Mouse (Mus musculus) heart, adult 2 months (tissue): Measurements from ENCODE around the gene Olfm2. TPM values are rescaled to one million over a fixed set of nuclear protein-coding genes. Genes with fewer than 3 reads are reported as not detected.

Experiments used
- DNase-seq, 2 experiments: peaks; one replicate each; pipeline ENCODE4 v3.0.0; 2021
- H3K27ac ChIP-seq: fragments of 200-600 bp; 2 replicates; pipeline ENCODE4 v1.8.1; 2022
- H3K27me3 ChIP-seq: fragments of 200-500 bp; 2 replicates; pipeline ENCODE4 v1.6.1; 2012; ENCODE audit warnings: mild to moderate bottlenecking, low read length, inconsistent platforms, mixed read lengths; ENCODE audit not compliant: control insufficient read depth, insufficient read depth
- H3K36me3 ChIP-seq: fragments of 200-500 bp; 2 replicates; pipeline ENCODE4 v1.6.1; 2012; ENCODE audit warnings: low read length, inconsistent platforms; ENCODE audit not compliant: control insufficient read depth, insufficient read depth
- H3K4me1 ChIP-seq: fragments of 200-500 bp; 2 replicates; pipeline ENCODE4 v1.6.1; 2011; ENCODE audit warnings: low read length; ENCODE audit not compliant: control insufficient read depth, insufficient read depth
- H3K4me3 ChIP-seq: fragments of 200-600 bp; 2 replicates; pipeline ENCODE4 v1.8.1; 2022
- H3K79me2 ChIP-seq: fragments of 200-500 bp; replicated peaks from 2 replicates; pipeline ENCODE4 v1.6.1; 2012; ENCODE audit warnings: mild to moderate bottlenecking, inconsistent platforms, low read length, moderate library complexity, mixed read lengths; ENCODE audit not compliant: control insufficient read depth, insufficient read depth
- H3K9ac ChIP-seq: fragments of 200-500 bp; 2 replicates; pipeline ENCODE4 v1.6.1; 2012; ENCODE audit warnings: low read depth, mild to moderate bottlenecking, control low read depth, inconsistent platforms, low read length, mixed read lengths
- CTCF ChIP-seq: fragments of 200-600 bp; IDR thresholded peaks from 2 replicates; pipeline ENCODE4 v1.8.1; 2022; ENCODE audit warnings: antibody characterized with exemption, mild to moderate bottlenecking, moderate library complexity
- EP300 ChIP-seq: fragments of 200-500 bp; IDR thresholded peaks from 2 replicates; pipeline ENCODE4 v1.6.1; 2011; ENCODE audit warnings: low read depth, low read length, control low read depth; ENCODE audit not compliant: insufficient read depth
- POLR2A ChIP-seq: fragments of 200-500 bp; IDR thresholded peaks from 2 replicates; pipeline ENCODE4 v1.6.1; 2011; ENCODE audit warnings: mild to moderate bottlenecking, low read depth, low read length, control low read depth; ENCODE audit not compliant: insufficient read depth
- WGBS: fragments of 180-500 bp; shearing (Covaris S2); methylation state at CpG from one replicate; pipeline ENCODE4 v1.1.7; 2018; 5-methylcytosine and 5-hydroxymethylcytosine counted together
- intact Hi-C: fragments of 180-260 bp; cut with DNase I; formaldehyde crosslinking; loops from one replicate; pipeline ENCODE4 v1.15.1; 2025
- polyA plus RNA-seq: library from polyadenylated mRNA; depleted of rRNA; stranded (reverse); fragments of >200 nt; gene quantifications from 2 replicates; pipeline ENCODE4 v1.2.3, GENCODE M21; 2012
- total RNA-seq, 2 experiments: library from RNA; stranded (reverse); gene quantifications; 2 replicates each; pipeline ENCODE4 v1.2.3; 2021

Gene Olfm2
- total and polyA plus RNA-seq, 3 experiments = 0.13 to 0.31 TPM; not detected in 1

- no peak overlapping the region for H3K27ac ChIP-seq
- H3K27me3 ChIP-seq = no peaks in the 10 kb centered on the region; the same call in 1 of the 2 replicates
- H3K4me3 ChIP-seq = no peak overlapping the region
- intact Hi-C loops = no loop called here
- DNase-seq = no peak
- H3K9ac ChIP-seq = no peak overlapping the region
- TF ChIP-seq CTCF (no peak), EP300 (no peak), POLR2A (no peak)
- no peaks in the 10 kb centered on the region for H3K4me1 ChIP-seq
- WGBS = 66% methylated on average over 6 of the region's 6 CpGs
- H3K79me2 ChIP-seq = no peaks in the 10 kb centered on the region
- no peaks in the 10 kb centered on the region for H3K36me3 ChIP-seq
Measured at GRCm38 (mm10) chr9:20785055-20785454, 38.9 kb upstream of the Olfm2 start.

DNA sequence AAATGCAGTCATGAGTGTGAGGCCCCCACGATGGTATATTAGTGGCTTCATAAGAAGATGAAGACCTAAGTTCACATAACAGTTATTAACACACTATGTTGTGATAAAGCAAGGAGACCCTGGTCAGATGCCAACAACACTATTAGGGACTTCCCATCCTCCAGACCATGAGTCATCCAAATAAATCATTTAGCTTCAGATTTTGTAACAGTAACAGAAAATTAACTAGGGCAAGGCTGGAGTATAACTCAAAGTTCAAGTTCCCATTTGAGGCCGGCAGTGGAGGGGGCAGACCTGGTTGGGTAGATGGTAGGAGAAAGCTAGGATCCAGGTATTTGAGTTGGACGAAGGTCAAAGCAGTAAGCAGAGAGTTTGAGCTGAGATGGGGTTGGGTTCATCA, 35.1 kb upstream of the Olfm2 start:
- DNase-seq = no peak
- H3K4me1 ChIP-seq = no peaks in the 10 kb centered on the region
- no peaks in the 10 kb centered on the region for H3K36me3 ChIP-seq
- no peaks in the 10 kb centered on the region for H3K79me2 ChIP-seq
- WGBS = 76% methylated on average over 3 of the region's 3 CpGs
- intact Hi-C loops = no loop called here
- TF ChIP-seq CTCF = no peak
- no peak for TF ChIP-seq POLR2A
- no peak for TF ChIP-seq EP300
- H3K27me3 ChIP-seq = no peaks in the 10 kb centered on the region
- H3K4me3 ChIP-seq = no peak overlapping the region
- no peak overlapping the region for H3K27ac ChIP-seq
- H3K9ac ChIP-seq = no peak overlapping the region

GRCm38 (mm10) chr9:20765274-20765673, 19.1 kb upstream of the Olfm2 start:
- no peak overlapping the region for H3K4me3 ChIP-seq
- H3K4me1 ChIP-seq = peaks cover 5% of the 10 kb centered on the region
- H3K36me3 ChIP-seq = no peaks in the 10 kb centered on the region
- WGBS = 60% methylated on average over 2 of the region's 2 CpGs
- H3K27me3 ChIP-seq = no peaks in the 10 kb centered on the region
- no peak for DNase-seq
- H3K9ac ChIP-seq = no peak overlapping the region
- TF ChIP-seq POLR2A = no peak
- TF ChIP-seq CTCF = no peak
- TF ChIP-seq EP300 = no peak
- H3K27ac ChIP-seq = no peak overlapping the region
- intact Hi-C loops = no loop called here
- H3K79me2 ChIP-seq = no peaks in the 10 kb centered on the region

DNA sequence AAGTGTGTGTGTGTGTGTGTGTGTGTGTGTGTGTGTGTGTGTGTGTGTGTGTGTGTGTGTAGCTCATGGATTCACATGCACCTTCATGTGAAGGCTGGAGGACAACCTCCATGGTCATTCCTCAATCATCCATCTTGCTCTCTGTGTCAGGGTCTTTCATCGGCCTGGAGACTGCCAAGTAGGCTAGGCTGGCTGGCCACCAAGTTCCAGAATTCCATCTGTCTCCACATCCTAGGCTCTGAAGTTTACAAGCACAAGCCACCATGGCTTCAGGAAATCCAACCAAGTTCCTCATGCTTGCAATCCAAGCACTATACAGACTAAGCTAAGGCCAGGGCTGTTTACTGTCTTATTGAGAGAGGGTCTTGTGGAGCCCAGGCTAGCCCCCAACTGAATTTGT, 16.9 kb upstream of the Olfm2 start:
- Histone ChIP-seq H3K9ac (no peak overlapping the region), H3K36me3 (no peaks in the 10 kb centered on the region), H3K27me3 (no peaks in the 10 kb centered on the region), H3K79me2 (no peaks in the 10 kb centered on the region), H3K4me3 (no peak overlapping the region), H3K27ac (no peak overlapping the region), H3K4me1 (peaks cover 9% of the 10 kb centered on the region)
- no peak for TF ChIP-seq EP300
- TF ChIP-seq CTCF = no peak
- TF ChIP-seq POLR2A = no peak
- 26% methylated on average over 1 of the region's 1 CpGs for WGBS
- DNase-seq = peak; percentile 29 to 53
- intact Hi-C loops = no loop called here

GRCm38 (mm10) chr9:20762197-20762961, 16.2 kb upstream of the Olfm2 start:
- H3K9ac ChIP-seq = no peak overlapping the region
- H3K79me2 ChIP-seq = no peaks in the 10 kb centered on the region
- no peaks in the 10 kb centered on the region for H3K36me3 ChIP-seq
- TF ChIP-seq CTCF (no peak), EP300 (no peak)
- no peak overlapping the region for H3K27ac ChIP-seq
- intact Hi-C loops = no loop called here
- peaks cover 10% of the 10 kb centered on the region for H3K4me1 ChIP-seq
- no peak for DNase-seq
- H3K27me3 ChIP-seq = no peaks in the 10 kb centered on the region
- 66% methylated on average over 7 of the region's 7 CpGs for WGBS
- no peak overlapping the region for H3K4me3 ChIP-seq

DNA sequence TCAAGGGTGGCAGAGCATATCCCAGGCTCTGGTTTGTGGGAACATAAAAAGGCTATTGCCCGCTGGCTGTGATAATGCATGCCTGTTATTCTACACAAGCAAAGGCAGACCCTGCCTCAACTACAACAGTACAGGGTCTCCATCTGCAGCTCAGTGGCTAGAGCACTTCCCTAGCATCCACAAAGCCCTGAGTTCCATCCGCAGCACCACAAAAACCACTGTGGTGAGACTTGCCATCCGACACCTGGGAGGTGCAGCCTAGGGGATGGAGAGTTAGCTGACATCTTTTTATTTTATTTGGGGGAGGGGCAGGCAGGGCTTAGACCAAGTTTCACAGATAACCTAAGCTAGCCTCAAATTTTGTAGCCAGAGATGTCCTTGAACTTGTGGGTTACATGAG, 15.2 kb upstream of the Olfm2 start:
- 80% methylated on average over 3 of the region's 3 CpGs for WGBS
- Histone ChIP-seq H3K4me3 (no peak overlapping the region), H3K36me3 (no peaks in the 10 kb centered on the region), H3K27me3 (no peaks in the 10 kb centered on the region), H3K79me2 (no peaks in the 10 kb centered on the region), H3K4me1 (peaks cover 10% of the 10 kb centered on the region), H3K27ac (peak overlapping the region; percentile 74), H3K9ac (no peak overlapping the region)
- no peak for DNase-seq
- TF ChIP-seq EP300 = no peak
- no peak for TF ChIP-seq POLR2A
- no peak for TF ChIP-seq CTCF
- intact Hi-C loops = loop anchor here (2.0 kb wide), 1 partner anchor 33 kb away; no protein-coding TSS in a partner anchor
